Mouse (Mus musculus) lung, postnatal 25 days (tissue): ENCODE results near the gene Man1a.

Experiments used
- DNase-seq: peaks from one replicate; pipeline ENCODE4 v3.0.0; 2022; ENCODE audit warnings: low spot score

Man1a gene

GRCm38 (mm10) chr10:54061159-54061558, 15.2 kb downstream of the Man1a start:
- DNase-seq: no peak

GRCm38 (mm10) chr10:54060587-54060986, 15.8 kb downstream of the Man1a start:
- DNase-seq: no peak

- no peak for DNase-seq
Observed at GRCm38 (mm10) chr10:54059679-54060249, 16.6 kb downstream of the Man1a start.

GRCm38 (mm10) chr10:54059092-54059496, 17.3 kb downstream of the Man1a start:
- DNase-seq: no peak

- DNase-seq: no peak
Observed at GRCm38 (mm10) chr10:54058657-54059056, 17.8 kb downstream of the Man1a start.

- no peak for DNase-seq
Observed at GRCm38 (mm10) chr10:54054188-54054587, 22.2 kb downstream of the Man1a start.

- no peak for DNase-seq
Observed at GRCm38 (mm10) chr10:54047885-54048284, 28.5 kb downstream of the Man1a start.

GRCm38 (mm10) chr10:54043358-54043757, 33.1 kb downstream of the Man1a start:
- no peak for DNase-seq

GRCm38 (mm10) chr10:54042212-54042840, 34.1 kb downstream of the Man1a start:
- no peak for DNase-seq

GRCm38 (mm10) chr10:54040261-54041165, 35.9 kb downstream of the Man1a start:
- peak; percentile 74 for DNase-seq

- no peak for DNase-seq
Observed at GRCm38 (mm10) chr10:54039754-54040153, 36.7 kb downstream of the Man1a start.

GRCm38 (mm10) chr10:54038734-54039133, 37.7 kb downstream of the Man1a start:
- no peak for DNase-seq

- no peak for DNase-seq
Observed at GRCm38 (mm10) chr10:54038180-54038579, 38.2 kb downstream of the Man1a start.

GRCm38 (mm10) chr10:54037348-54038010, 38.9 kb downstream of the Man1a start:
- no peak for DNase-seq

GRCm38 (mm10) chr10:54035586-54035985, 40.8 kb downstream of the Man1a start:
- DNase-seq: no peak

- no peak for DNase-seq
Observed at GRCm38 (mm10) chr10:54034779-54035178, 41.6 kb downstream of the Man1a start.

GRCm38 (mm10) chr10:54032316-54033092, 43.9 kb downstream of the Man1a start:
- peak; percentile 36 for DNase-seq

- no peak for DNase-seq
Observed at GRCm38 (mm10) chr10:54028866-54029265, 47.5 kb downstream of the Man1a start.

GRCm38 (mm10) chr10:54026738-54027427, 49.5 kb downstream of the Man1a start:
- no peak for DNase-seq

GRCm38 (mm10) chr10:54026101-54026500, 50.3 kb downstream of the Man1a start:
- no peak for DNase-seq

- DNase-seq: no peak
Observed at GRCm38 (mm10) chr10:54017904-54018454, 58.4 kb downstream of the Man1a start.
